Mouse (Mus musculus) left cerebral cortex, adult 9 months (tissue): ENCODE results near the gene Cntnap2.

Experiments
- DNase-seq, 2 experiments: peaks; one replicate each; pipeline ENCODE4 v3.0.0; 2022; ENCODE audit warnings: low spot score in 2 of 2

Gene Cntnap2

GRCm38 (mm10) chr6:47292437-47292836, 2233.3 kb downstream of the Cntnap2 start:
- DNase-seq = no peak

DNA sequence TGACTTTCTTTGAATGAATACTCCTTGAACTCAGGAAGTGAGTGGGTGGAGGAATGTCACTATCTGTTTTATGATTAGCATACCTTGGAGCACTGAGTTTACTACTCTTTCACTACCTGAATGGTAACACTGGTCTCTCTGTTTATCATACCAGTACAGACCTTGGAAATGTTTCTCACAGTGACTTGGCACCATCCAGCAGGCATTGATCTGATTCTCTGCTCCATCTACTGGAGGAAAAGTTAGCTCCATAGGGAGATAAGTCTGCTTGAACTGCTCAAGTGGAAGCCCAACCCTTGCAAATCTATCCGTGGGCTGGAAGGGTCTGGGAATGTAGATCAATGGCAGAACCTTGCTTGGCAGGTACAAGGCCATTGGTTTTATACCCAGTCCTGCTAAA, 2235.3 kb downstream of the Cntnap2 start:
- DNase-seq = no peak

GRCm38 (mm10) chr6:47304848-47305490, 2245.8 kb downstream of the Cntnap2 start:
- DNase-seq = no peak

DNA sequence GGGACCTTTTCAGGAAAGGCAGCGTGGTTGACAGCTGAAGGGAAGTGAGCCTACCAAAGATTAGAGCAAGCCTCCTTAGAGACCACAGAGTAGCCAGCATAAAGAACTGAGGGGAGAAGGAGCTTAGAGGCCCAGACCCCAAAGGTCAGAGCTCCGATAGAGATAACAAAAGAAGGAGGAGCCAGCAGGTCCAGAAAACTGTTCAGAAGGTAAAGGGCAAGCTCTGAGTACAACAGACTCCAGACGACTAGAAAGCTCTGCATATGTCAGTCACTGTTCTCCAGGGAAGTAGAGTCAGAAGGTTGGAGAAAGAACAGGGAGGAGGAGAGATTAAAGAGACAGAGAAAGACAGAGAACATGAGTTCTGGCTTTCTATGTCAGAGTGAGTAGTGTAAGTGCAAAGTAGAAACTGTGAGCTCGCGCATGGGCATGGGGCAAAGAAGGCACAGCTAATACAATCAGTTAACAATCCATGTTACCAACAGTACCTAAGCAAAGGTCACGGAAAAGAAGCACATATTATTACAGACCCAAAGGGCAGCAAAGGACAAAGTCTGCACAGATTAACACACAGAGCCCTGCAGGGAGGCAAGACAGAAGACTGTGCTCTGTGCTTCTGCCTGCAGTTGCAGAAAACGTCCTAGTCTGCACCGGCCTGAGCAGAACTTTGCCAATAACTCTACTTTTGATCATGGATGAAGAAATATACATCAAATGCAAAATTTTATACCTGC, 2247.1 kb downstream of the Cntnap2 start:
- DNase-seq = no peak

- no peak for DNase-seq
Observed at GRCm38 (mm10) chr6:47306954-47307353, 2247.8 kb downstream of the Cntnap2 start.

- no peak for DNase-seq
Observed at GRCm38 (mm10) chr6:47314507-47315334, 2255.6 kb downstream of the Cntnap2 start.

- no peak for DNase-seq
Observed at GRCm38 (mm10) chr6:47315454-47315853, 2256.3 kb downstream of the Cntnap2 start.

DNA sequence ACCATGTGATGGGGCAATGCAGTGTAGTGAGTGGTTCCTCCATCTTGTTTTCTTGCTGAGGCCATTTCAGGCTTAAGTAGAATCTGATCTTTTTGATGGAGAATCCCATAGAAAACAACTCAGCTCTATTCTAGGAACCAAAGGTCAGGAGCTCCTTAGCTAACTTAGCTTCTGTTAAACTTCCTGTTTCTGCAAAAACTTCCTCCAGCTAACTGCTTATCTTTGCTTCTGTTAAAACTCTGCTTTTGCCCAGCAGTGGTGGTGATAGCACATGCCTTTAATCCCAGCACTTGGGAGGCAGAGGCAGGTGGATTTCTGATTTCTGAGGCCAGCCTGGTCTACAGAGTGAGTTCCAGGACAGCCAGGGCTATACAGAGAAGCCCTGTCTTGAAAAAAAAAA, 2258.1 kb downstream of the Cntnap2 start:
- no peak for DNase-seq

DNA sequence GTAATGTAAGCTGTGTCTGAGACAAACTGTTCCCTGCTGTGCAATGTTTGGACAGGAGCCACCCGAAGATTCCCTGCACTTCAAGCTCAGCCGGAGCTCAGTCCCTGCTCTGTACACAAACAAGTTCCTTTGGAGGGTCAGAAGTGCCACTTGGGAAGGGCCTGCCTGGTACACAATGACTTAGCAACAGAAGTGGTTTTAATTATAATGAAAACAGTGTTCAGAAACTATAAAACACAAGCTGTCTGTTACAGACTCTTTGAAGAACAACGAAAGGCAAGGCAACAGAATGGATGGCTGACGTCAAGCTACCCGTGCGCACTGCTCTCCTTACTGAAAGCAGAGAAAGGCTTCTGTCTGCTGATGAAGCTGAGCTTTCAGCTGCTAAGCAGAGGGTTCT, 2259.5 kb downstream of the Cntnap2 start:
- DNase-seq = peak in 1 of 2 experiments; percentile 40

DNA sequence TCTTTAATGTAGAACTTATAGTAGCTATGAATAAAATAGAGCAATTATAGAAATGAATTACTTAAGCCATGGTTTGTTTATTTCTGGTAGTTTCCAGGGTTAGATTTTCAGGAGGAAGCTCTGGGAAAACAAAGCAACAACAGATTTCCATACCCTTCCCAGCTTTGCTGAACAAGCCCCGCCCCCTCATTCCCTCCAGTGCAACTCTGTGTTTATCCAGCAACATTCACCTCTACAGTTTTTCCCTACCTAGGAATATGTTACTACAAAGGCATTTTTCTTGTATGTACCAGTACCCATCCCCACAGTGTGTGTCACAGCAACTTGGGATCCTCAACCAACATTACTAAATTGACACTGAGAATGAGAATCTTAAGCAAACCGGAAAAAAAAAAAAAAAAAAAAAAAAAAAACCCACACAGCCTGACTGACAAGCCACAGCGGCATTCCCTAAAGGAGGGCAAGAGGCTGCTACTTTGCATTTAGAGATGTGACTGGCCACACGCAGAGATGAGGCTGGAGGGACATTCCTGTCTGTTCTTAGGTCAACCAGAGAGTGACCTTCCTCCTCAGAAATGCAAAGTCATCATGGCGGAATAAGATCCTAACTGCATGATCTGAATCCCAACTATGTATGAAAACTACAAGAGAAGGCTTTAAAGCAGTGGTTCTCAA, 2260.3 kb downstream of the Cntnap2 start:
- no peak for DNase-seq

GRCm38 (mm10) chr6:47323169-47323835, 2264.1 kb downstream of the Cntnap2 start:
- DNase-seq = no peak

- no peak for DNase-seq
Observed at GRCm38 (mm10) chr6:47323886-47324285, 2264.7 kb downstream of the Cntnap2 start.

DNA sequence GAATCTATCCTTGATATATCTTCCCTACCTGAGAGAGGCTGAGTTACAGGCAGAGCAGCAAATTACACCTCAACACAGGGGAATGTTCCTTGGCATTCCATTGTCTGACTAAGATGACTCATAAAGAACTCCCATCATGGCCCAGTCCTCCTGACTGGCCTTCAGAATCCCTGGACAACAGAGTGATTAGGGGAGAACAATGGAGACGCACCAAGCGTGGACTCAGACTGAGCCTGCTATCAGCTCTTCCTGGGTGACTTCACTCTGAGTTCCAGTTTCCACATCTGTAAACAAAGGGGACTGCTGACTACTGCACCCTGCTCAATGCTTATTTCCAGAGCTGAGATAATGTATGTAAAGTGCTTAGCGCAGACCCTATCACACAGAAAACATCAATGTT, 2269.1 kb downstream of the Cntnap2 start:
- no peak for DNase-seq

DNA sequence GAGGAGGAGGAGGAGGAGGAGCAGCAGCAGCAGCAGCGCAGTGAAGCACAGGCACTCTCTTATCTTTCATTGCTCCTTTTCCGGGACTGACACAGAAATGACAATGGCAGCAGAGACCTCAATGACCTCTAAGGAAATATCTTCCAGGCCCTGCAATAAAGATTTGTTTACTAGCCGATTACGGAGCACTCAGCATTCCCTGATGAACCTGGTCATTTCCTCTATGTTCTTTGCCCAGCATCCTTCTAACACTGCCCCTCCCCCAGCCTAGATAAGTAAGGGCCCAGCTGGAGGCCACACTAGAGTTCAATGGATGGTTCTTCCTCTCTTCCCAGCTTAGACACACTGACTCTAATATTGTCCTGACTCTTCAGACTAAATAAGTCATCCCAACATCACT, 2270.1 kb downstream of the Cntnap2 start:
- no peak for DNase-seq

DNA sequence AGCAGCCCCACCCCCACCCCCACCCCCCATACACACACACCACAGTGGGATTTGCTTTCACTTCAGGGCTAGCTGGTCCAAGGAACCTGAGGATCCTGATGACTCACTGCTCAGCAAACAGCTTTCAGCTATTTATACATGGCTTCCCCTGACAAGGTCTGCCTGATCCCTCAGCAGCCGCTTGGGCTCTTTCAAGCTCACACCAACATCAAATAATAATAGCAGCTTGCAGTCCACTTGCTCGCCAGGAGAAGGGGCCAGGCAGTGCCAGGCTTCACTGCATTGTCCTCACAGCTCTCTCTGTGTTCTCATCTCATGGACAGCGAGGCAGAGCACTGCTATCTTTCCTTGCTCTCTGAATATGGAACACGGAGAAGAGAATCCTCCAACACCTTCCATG, 2273.9 kb downstream of the Cntnap2 start:
- DNase-seq = peak in 1 of 2 experiments; percentile 23

DNA sequence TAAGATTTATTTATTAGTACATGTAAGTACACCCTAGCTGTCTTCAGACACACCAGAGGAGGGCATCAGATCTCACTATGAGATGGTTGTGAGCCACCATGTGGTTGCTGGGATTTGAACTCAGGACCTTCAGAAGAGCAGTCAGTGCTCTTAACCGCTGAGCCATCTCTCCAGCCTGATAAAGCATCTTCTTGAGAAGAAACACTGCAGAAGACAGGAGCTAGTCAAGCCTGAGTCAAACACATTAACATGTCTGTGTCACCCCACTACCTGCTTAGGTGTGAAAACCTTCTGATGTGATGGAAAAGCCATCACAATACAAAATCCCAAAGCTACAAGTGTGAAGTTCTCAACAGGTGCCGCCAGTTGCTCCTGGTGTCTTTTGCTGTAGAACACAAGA, 2275.2 kb downstream of the Cntnap2 start:
- no peak for DNase-seq

DNA sequence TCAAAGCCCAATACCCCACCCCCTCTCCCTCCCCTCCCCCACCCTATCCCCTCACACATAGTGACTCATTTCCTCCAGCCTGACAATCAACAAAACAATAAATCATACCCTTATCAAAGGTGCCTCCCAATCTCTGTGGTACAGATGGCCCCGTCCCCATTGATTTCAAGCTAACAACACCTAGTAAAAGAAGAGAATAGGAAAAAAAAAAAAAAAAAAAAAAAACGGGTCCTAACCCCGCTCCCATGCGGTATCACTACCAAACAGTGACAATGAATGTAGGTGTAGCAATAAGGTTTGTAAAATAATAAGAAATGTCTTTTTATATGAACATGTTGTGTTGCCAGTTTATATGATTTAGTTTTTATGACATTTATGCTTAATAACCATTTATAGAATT, 2278.1 kb downstream of the Cntnap2 start:
- DNase-seq = no peak

DNA sequence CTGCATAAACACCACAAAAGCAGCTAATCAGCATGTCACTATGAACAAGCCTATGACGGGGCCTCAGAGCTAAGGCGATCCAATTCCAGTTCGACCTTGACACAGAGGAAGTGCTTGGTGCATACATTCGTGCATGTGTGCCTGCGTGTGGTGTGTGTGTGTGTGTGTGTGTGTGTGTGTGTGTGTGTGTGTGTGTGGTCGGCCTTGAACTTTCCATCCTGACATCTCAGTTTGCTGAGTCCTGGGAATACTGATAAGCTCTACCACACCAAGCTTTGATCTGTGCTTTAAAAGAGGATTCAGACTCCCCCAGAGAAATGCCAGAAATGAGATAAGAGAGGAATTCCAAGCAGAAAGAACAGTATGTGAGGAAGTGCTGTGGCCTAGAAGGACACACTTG, 2279.0 kb downstream of the Cntnap2 start:
- DNase-seq = no peak

GRCm38 (mm10) chr6:47340813-47341502, 2281.8 kb downstream of the Cntnap2 start:
- no peak for DNase-seq

DNA sequence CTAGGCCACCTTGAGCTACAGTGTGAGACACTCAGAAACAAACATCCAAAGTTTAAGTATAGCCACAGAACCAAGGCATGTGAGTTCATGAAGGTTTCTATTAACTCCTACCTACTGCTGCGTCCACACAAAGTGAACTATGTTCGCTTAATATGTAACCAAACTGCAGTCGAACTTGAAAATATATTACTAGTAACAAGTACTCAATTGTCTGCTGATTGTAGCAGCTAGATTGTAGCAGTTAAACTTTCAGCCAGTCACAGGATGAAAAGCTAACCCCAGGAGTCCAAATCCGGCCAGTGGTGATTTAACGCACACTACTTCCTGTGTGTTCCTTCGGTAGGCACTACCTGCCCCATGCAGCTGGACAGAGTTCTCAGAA, 2282.3 kb downstream of the Cntnap2 start:
- DNase-seq = no peak

GRCm38 (mm10) chr6:47343245-47343644, 2284.1 kb downstream of the Cntnap2 start:
- no peak for DNase-seq
